Mouse (Mus musculus) G1E-ER4 (cell line): ENCODE results near the gene Setd2. TPM values are rescaled to one million over a fixed set of nuclear protein-coding genes. Genes with fewer than 3 reads are reported as not detected.

Experiments used
- GATA1 ChIP-seq: IDR thresholded peaks from one replicate; pipeline ENCODE4 v1.8.0; 2012; ENCODE audit warnings: low read length, inconsistent platforms
- polyA plus RNA-seq: library from polyadenylated mRNA; stranded (reverse); fragments of >175 nt; gene quantifications from 2 replicates; pipeline ENCODE4 v1.2.3, GENCODE M21; 2012

Gene Setd2
- polyA plus RNA-seq, 1 experiment = 12.2 TPM

DNA sequence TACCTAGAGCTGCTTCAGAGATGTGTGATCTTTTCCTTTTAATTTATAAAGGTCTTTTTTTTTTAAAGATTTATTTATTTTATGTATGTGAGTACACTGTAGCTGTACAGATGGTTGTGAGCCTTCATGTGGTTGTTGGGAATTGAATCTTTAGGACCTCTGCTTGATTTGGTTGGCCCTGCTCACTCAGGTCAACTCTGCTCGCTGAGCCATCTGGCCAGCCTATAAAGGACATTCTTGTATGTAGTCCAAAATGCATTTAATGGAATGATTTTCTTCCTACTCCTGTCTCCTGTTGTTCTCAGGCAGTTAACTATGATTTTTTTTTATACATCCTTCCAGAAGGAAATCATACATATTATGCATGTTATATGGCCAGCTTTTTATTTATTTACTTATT lies 51.1 kb downstream of the Setd2 start:
- TF ChIP-seq GATA1 = no peak

DNA sequence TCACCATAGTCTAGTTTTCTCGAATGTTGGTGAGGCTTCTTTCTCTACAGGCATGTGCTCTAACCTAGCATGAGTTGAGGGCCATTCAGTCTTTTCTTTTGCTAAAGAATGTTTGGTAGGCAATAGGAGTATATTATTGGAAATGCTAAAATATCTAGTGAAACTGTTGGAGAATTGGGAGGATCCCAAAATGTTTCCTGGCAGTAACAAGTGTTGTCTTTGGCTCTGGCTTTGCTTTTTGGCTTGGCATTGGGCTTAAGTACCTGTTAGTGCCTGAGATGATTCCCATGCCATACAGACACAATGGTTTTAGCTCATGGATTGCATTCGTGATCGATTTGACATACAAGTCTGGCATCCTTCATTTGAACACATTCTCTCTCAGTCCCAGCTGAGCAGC lies 79.1 kb downstream of the Setd2 start:
- TF ChIP-seq GATA1 = no peak

DNA sequence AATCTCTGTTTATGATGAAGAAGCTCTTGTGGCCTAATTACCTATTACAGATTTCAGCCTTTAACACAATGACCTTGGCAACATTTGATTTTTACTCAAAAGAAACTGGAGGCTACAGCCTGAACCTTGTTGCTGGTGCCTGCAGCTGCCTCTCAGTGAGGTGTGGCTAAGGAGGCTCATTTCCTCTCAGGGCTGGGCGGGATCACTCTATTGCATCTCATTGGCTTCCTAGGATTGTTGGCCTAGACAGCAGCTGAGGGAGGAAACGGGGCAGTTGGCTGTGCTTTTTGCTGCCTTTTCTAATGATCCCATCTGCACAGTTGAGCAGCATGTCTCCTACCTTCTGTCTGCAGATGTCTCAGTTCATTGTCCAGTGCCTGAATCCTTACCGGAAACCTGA lies 84.7 kb downstream of the Setd2 start:
- TF ChIP-seq GATA1 = no peak

DNA sequence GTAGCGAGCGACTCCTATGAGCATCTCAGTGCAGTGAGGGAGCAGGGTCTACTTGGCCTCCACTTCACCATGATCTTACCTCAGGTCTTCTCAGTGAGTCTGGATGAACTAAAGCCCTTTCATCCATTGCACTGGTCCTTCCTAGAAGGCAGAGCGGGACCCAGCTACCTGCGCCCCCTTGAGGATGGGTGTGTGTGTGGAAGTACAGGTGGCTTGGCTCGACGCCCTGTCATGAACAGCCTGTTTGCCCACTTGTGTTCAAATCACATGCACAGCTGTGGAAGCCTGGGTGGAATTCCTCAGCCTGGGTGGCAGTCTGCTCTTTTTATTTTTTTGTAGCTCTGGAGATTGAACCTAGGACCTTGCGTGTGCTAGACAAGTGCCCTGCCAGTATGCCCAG lies 87.8 kb downstream of the Setd2 start:
- TF ChIP-seq GATA1 = no peak

DNA sequence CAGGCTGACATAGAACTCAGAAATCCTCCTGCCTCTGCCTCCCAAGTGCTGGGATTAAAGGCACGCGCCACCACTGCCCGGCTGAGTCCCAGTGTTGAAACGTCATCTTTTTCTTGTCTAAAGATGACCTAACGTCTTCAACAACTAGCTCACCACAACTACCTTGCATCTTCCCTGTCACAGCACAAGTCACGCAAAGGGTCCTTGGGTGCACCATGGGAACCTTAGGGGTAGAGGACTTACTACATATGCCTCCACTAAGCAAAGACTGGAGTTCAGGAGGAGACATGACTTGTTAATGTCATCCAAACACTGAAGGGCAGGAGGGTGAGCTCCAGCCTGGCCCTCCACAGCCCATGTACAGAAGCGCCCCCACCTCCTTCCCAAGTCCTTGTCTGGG lies 88.3 kb downstream of the Setd2 start:
- TF ChIP-seq GATA1 = no peak

DNA sequence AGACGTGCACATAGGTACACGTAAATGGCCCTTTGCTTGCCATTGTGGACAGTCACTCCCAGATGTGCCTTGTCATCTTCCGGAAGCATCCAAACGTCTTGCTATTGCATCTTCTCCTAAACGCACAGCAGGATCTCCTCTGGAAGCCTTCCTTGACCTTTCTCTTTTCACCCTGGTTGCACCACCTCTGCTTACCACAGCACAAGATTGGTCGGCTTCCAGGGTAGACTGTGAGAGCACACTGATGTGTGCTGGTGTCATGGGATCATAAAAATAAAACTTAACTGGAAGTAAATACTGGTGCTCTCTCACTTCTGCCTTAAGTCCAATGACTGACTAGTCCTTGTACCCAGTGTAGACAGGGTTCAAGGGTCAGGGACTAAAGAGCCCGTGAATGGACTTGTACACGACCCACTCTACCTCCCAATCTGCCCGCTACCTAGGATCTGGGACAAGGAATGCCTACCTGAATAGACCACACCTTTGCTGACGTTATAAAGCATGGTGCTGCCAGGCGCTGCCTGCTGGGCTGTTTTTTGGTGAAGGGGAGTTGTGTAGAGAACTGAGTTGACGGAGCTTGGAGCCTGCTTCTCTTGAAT lies 90.3 kb downstream of the Setd2 start:
- no peak for TF ChIP-seq GATA1

DNA sequence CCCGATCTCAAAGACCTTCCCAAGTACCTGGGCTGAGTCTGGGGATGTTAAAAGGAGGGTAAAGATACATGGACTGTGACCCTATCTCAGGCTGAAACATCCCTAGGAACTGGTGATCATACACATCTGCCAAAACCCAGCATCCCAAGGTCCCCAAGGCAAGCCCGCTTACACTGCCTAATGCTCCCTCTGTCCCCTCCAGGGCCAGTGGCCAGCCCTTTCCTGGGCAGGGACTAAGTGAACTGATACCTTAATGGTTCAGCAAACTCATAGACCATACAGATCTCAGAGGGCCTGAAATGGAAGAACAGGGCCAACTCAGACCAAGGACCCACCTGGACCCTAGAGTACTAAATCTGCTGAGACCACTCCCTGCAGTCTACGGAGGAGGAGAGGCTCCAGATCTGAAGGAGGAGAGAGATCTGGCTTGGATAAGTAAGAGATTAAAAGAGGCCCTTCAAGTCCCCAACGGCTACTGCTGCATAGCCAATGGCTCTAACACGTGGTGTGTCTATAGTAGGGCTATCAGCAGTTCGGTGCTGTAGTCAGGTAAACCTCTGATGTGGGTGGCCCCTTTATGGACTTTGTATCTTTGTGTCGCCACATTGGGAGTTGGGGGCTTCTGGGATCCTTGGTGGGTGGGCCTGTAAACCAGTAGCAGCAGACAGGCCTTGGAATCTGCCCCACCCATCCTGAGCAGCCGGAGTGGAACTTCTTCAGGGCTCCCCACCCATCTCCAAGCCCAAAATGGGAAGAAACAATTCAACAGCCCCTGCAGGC lies 91.2 kb downstream of the Setd2 start:
- no peak for TF ChIP-seq GATA1

DNA sequence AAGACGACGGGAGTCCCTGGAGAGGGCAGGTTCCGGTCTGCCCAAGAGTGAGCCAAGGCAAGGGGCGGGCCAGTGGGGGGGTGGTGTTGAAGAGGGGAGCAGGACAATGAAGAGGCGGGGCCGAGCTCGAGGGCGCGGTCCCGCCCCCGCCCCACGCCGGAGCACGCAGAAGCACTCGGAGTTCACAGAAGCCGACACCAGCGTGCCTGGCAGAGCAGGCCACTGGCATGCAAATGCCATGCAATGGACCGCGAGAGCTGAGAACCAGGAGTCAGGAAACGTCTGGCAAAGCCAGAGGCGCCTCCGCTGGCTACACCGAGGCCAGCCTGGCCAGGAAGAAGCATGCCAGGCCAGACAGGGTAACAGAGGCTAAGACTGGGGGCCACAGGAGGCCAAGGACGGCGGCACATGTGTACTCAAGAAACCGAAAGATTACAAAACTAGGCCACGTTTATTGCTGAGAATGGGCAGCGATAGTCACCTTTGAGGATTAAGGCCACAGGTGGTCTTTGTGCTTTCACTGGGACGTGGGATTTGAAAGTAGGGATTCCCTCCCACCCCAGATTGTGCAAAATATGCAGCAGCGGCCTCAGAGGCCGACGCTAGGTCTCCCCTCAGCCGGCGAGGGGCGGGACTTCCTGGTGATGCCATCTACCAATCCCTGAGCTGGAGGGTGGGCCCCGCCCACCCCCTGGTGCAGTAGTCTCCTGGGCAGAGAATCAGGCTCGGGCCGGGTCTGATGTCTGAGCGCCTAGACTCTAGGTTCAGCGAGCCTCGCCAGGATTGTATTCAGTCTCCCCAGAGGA lies 92.2 kb downstream of the Setd2 start, which contains the start of gene Nradd:
Gene Nradd (minus strand): TSS at position 92 of the 806 bp plus-strand sequence.
- no peak for TF ChIP-seq GATA1

DNA sequence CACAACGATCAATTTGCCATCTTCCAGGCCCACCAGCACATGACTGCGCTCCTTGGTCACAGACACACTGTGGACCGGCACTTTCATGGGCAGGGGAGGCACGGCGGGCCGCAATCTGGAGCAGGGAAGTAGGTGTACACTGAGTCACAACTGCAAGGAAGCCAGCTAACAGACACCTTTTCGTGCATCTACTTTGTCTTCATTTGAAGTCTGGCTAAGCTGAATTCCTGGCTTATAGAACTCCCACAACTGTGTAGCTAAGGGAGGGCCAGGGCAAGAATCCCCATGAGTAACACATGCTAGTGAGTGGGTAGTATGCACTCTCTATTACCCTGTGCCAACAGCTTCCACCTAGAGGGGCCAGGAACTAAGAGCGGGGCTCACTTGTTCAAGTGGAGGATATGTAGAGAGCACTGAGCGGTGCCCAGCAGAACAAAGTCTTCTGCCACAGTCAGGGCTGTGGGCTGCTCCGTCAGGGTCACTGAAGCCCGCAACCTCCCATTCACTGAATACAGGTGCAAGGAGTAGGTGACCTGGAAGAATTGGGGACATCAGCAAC lies 93.0 kb downstream of the Setd2 start:
- no peak for TF ChIP-seq GATA1

DNA sequence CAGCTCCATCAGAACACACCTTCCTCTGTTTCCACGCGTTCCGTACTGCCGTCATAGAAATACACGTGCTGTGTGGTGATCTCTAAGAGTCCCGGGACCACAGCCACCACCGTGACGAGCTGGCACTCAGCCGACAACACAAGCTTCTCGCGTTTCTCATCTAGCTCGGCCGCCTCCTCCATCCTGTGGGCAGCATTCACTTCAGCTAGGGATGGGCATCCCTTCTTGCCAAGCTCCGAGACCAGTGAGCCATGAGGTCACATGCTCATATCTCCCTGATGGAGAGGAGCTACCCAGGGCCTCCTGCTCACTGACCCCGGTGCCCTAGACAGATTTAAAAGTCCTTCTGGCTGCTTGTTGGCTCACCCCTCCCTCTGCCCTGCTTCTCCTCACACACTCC lies 97.8 kb downstream of the Setd2 start:
- no peak for TF ChIP-seq GATA1

DNA sequence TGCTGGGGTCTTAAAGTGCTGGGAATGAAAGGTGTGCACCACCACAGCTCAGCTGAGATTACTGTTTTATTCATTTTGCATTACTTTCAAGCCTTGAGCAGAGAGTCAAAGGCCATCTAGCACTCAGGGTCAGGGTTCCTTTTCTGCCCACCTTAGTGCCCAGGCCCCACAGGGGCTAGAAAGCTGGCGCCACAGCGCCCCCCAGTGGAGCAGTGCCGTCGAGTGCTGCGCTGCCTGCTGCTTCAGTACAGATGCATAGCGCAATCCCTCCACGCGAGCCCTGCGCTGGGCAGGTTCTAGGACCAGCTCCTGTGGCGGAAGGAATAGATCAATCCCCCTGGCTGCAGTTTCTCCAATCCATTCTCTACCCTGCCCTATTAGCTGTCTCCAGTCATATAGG lies 98.8 kb downstream of the Setd2 start:
- no peak for TF ChIP-seq GATA1

DNA sequence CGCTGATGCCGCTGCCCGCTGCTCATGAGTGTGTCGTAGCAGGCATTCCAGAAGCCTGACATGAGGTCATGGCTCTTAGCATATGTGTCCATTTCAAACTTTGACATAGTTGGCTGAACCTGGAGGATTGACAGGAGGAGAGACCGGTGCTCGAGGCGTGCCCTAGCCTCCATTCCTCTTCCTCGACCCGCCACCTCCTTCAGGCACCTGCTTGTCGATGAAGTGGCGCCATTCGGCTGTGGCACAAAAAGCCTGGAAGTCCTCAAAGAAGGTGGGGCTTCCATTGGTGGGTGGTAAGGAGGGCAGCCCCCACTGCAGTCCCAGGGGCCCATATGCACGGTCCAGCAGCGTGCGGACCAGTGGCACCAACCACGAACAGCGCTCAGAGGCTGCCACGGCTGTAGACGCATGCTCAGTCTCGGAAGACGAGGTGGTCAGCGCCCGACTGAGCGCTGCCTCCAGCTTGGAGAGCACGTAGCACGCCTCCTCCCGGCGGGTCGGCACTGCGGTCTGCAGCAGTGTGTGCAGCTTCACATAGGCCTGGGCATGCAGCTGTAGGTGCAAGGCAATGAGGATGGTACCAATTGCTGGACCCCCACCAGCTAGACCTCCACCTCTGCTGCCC lies 99.4 kb downstream of the Setd2 start:
- no peak for TF ChIP-seq GATA1

DNA sequence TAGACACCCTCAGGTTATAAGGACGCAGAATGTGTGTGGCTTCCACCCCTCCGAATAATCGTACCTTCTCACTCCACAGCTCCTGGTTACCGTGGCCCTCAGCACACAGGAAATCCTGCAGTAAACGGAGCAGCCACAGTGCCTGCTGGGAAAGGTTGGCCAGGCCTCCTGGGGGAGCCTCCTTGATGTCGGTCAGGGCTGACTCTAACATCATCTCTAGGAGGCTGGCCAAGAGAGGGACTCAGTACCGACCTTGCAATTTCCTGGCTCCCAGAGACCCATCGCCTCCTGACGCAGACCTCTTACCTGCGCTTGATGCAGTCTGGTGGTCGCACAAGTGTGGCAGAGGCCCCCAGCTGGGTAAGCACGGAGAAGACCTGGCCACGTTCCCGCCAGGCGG lies 100.3 kb downstream of the Setd2 start:
- TF ChIP-seq GATA1 = no peak

DNA sequence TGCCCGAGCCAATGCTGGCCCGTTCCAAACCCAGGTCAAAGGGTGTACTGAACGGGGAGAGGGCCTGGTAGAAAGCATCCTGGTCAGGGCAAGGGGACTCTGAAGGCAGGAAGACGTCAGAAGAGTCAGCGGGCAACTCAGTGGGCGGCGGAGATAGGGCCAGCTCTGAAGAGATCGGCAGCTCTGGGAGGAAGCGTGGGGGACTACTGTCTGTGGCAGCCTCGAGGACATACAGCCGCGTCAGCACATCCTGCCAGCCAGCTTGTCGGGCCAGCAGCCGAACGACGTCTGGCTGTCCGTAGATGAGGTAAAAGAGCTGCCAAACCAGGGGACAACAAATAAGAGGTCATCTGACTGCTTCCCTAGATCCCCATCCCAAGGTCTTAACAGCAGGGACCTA lies 101.5 kb downstream of the Setd2 start:
- TF ChIP-seq GATA1 = no peak

DNA sequence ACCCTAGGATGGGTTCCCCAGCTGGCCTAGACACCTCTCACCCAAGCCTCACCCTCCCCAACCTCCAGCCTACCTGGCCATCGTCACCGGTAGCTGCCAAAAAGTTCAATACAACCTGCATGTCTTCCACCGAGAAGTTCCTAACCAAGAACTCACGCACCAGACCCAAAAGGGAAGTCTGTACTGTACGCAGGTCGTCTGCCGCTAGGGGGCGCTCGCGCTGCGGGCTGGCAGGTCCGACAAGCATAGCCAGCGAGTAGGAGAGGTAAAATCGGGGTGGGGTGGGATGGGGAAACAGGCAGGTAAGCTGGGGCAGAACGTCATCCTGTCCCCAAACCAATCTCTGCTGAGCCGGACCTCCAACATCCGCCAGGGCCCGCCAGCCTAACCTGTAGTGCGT lies 102.8 kb downstream of the Setd2 start:
- TF ChIP-seq GATA1 = no peak

DNA sequence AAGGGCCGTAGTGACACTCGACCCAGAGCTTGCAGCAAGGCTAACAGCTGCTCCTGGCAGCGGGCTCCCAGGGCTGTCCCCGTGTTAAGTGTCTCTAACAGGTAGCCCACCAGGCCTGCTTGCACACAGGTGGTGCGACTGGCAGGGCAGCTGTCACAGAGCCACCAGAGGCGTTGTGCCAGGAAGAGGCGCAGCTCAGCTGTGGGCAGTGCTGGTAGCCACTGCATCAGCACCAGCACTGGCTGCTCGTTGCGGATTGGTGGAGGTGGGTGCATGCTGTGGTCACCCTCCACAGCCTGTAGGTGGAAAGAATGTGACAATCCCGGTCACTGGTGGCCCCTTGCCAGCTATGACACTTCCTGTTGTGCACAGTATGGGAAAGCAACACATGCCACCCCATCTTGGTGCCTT lies 106.2 kb downstream of the Setd2 start:
- no peak for TF ChIP-seq GATA1

DNA sequence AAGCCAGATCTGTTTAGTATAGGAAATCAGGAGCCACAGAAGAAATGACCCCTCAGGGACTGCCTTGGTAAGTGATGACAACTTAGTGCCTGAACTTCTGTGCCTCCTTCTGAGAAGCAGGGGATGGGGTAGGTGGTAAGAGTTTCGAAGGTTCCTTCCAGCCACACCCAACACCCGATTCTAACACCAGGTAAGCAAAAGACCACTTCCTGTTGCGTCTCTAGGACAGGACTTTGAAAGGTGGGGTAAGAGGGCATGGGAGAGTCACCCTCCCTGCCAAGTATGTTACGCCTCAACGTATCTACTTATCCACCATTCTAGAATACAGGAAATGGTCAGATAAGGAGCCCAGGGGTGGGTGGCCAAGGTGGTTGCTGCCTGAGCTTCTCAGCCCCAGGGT lies 108.6 kb downstream of the Setd2 start:
- no peak for TF ChIP-seq GATA1
